Comparison of ENCODE assay signal across 18 mouse cellular contexts in genomic region chr2:180202805-180203204, GRCm38 (mm10). TPM values are rescaled to one million over a fixed set of nuclear protein-coding genes. Genes with fewer than 3 reads are reported as not detected.
DNase-seq lines count a peak whose midpoint lies in the region; ATAC-seq and TF ChIP-seq lines count a peak whose summit lies in the region.
"Had no signal": no experiment of that assay in that cellular context is flagged by ENCODE, and none has a peak within 500 bp of the region (broad histone marks: within the 10 kb centered on the region; RNA-seq: fewer than 3 reads in every experiment).

No protein-coding gene starts in this region.

- peak; percentile 74 to 82 for DNase-seq in cerebellum, postnatal 10 days
- no peak for DNase-seq in cerebellum, adult 11 months
- DNase-seq in liver, postnatal 0 days: no peak
- DNase-seq in splenic B cell, adult 2 months (ENCODE audit: low read depth, low spot score): peak; percentile 38
- DNase-seq: adrenal gland, adult 8-10 months; cerebellum, adult 2 months; embryo, embryonic 11 days; heart, adult 2 months; kidney, adult 8-10 months; right cerebral cortex, postnatal 25 days had no signal

- no peak overlapping the region for H3K9ac ChIP-seq in liver, postnatal 0 days (replicated peaks)
- no peak overlapping the region for H3K9ac ChIP-seq in liver, embryonic 12.5 days
- H3K9ac ChIP-seq in lung, embryonic 16.5 days (ENCODE audit: low read length): no peak overlapping the region
- H3K9ac ChIP-seq in forebrain, embryonic 16.5 days (replicated peaks; ENCODE audit: low read depth, low read length): no peak overlapping the region
- H3K9ac ChIP-seq: neural tube, embryonic 12.5 days had no signal

- H3K36me3 ChIP-seq in liver, postnatal 0 days (replicated peaks; ENCODE audit: insufficient read depth, low read length): no peaks in the 10 kb centered on the region
- 0 out of 2 replicates have a peak, but pooled peaks cover 5% of the 10 kb centered on the region for H3K36me3 ChIP-seq in liver, embryonic 12.5 days
- peaks cover 42% of the 10 kb centered on the region for H3K36me3 ChIP-seq in lung, embryonic 16.5 days (ENCODE audit: control insufficient read depth, insufficient read depth, low read length)
- no peaks in the 10 kb centered on the region for H3K36me3 ChIP-seq in splenic B cell, adult 2 months (ENCODE audit: control insufficient read depth, insufficient read depth, low read length, poor library complexity, severe bottlenecking)
- no peaks in the 10 kb centered on the region for H3K36me3 ChIP-seq in forebrain, embryonic 16.5 days (ENCODE audit: control insufficient read depth, insufficient read depth)
- H3K36me3 ChIP-seq: neural tube, embryonic 12.5 days had no signal

- no peaks in the 10 kb centered on the region for H3K27me3 ChIP-seq in liver, postnatal 0 days (ENCODE audit: insufficient read depth, low read length)
- no peaks in the 10 kb centered on the region for H3K27me3 ChIP-seq in liver, embryonic 12.5 days (replicated peaks)
- H3K27me3 ChIP-seq in lung, embryonic 16.5 days (ENCODE audit: control insufficient read depth, insufficient read depth, low read depth, low read length): no peaks in the 10 kb centered on the region
- no peaks in the 10 kb centered on the region for H3K27me3 ChIP-seq in splenic B cell, adult 2 months (ENCODE audit: control insufficient read depth, insufficient read depth, low read length, poor library complexity, severe bottlenecking)
- H3K27me3 ChIP-seq in forebrain, embryonic 16.5 days (replicated peaks; ENCODE audit: control insufficient read depth, insufficient read depth, low read length): no peaks in the 10 kb centered on the region
- H3K27me3 ChIP-seq: neural tube, embryonic 12.5 days had no signal

- 51% methylated on average over 10 of the region's 10 CpGs for WGBS in liver, postnatal 0 days (ENCODE audit: insufficient replicate concordance)
- 42% methylated on average over 10 of the region's 10 CpGs for WGBS in liver, embryonic 12.5 days (ENCODE audit: insufficient replicate concordance)
- WGBS in lung, embryonic 16.5 days: 40% methylated on average over 10 of the region's 10 CpGs
- 86% methylated on average over 10 of the region's 10 CpGs for WGBS in forebrain, embryonic 16.5 days

- H3K9me3 ChIP-seq in liver, postnatal 0 days (ENCODE audit: low read length): no peaks in the 10 kb centered on the region
- H3K9me3 ChIP-seq in liver, embryonic 12.5 days (replicated peaks): no peaks in the 10 kb centered on the region
- H3K9me3 ChIP-seq in lung, embryonic 16.5 days (ENCODE audit: control insufficient read depth, low read length): no peaks in the 10 kb centered on the region
- H3K9me3 ChIP-seq in forebrain, embryonic 16.5 days (ENCODE audit: control insufficient read depth, low read length): no peaks in the 10 kb centered on the region
- H3K9me3 ChIP-seq: neural tube, embryonic 12.5 days had no signal

- H3K4me2 ChIP-seq in liver, postnatal 0 days (ENCODE audit: low read depth, low read length): no peak overlapping the region
- no peak overlapping the region for H3K4me2 ChIP-seq in liver, embryonic 12.5 days
- H3K4me2 ChIP-seq in lung, embryonic 16.5 days (ENCODE audit: low read depth, low read length): no peak overlapping the region
- no peak overlapping the region for H3K4me2 ChIP-seq in forebrain, embryonic 16.5 days (ENCODE audit: low read length)
- H3K4me2 ChIP-seq: neural tube, embryonic 12.5 days had no signal

- TF ChIP-seq CTCF in liver, postnatal 0 days (IDR thresholded peaks at IDR 0.05; ENCODE audit: low read depth): no peak

- no peak overlapping the region for H3K27ac ChIP-seq in liver, postnatal 0 days (ENCODE audit: low read depth)
- H3K27ac ChIP-seq in liver, embryonic 12.5 days: no peak overlapping the region
- H3K27ac ChIP-seq in lung, embryonic 16.5 days (ENCODE audit: low read length): peak overlapping the region; percentile 86
- no peak overlapping the region for H3K27ac ChIP-seq in forebrain, embryonic 16.5 days (ENCODE audit: low read length)
- H3K27ac ChIP-seq: heart, adult 2 months; macrophage; neural tube, embryonic 12.5 days had no signal

- H3K4me1 ChIP-seq in liver, postnatal 0 days (ENCODE audit: insufficient read depth): no peaks in the 10 kb centered on the region
- no peaks in the 10 kb centered on the region for H3K4me1 ChIP-seq in liver, embryonic 12.5 days
- peaks cover 26% of the 10 kb centered on the region for H3K4me1 ChIP-seq in lung, embryonic 16.5 days (replicated peaks; ENCODE audit: control insufficient read depth, insufficient read depth, low read length)
- H3K4me1 ChIP-seq in forebrain, embryonic 16.5 days (replicated peaks; ENCODE audit: control insufficient read depth, insufficient read depth, low read length): peaks cover 5% of the 10 kb centered on the region; the same call in 1 of the 2 replicates

- no peak for TF ChIP-seq EP300 in liver, postnatal 0 days (IDR thresholded peaks at IDR 0.05; ENCODE audit: low read depth)

- H3K4me3 ChIP-seq in liver, postnatal 0 days (ENCODE audit: low read depth, low read length): no peak overlapping the region
- no peak overlapping the region for H3K4me3 ChIP-seq in liver, embryonic 12.5 days
- H3K4me3 ChIP-seq in lung, embryonic 16.5 days (ENCODE audit: low read length): no peak overlapping the region
- no peak overlapping the region for H3K4me3 ChIP-seq in forebrain, embryonic 16.5 days (replicated peaks; ENCODE audit: low read length)
- H3K4me3 ChIP-seq: heart, adult 2 months; neural tube, embryonic 12.5 days had no signal

- ATAC-seq in liver, postnatal 0 days: 0 out of 2 replicates have a peak, but pooled peaks have one; percentile 12
- ATAC-seq in liver, embryonic 12.5 days: no peak
- peak; percentile 85 for ATAC-seq in lung, embryonic 16.5 days (ENCODE audit: low read depth)
- ATAC-seq in frontal cortex, adult (ENCODE audit: low TSS enrichment): no peak
- no peak for ATAC-seq in forebrain, embryonic 16.5 days
- ATAC-seq: forebrain, embryonic 14.5 days; midbrain, embryonic 16.5 days had no signal

RNA-seq across cellular contexts. Expression of gene Lama5, which starts 22.9 kb away (rescaled TPM):
- polyA plus RNA-seq in liver, postnatal 0 days (2015; fragmentation: Nextera tagmentation; extraction: Ambion mirVana): 2.1 and 2.2 TPM in 2 replicates
- 4.1 and 4.3 TPM in 2 replicates for polyA plus RNA-seq in liver, embryonic 12.5 days (2016; fragmentation: Nextera tagmentation; extraction: Ambion mirVana)
- 102 and 112 TPM in 2 replicates for polyA plus RNA-seq in lung, embryonic 16.5 days (2015; fragmentation: Nextera tagmentation; extraction: Ambion mirVana)
- 3.0 and 3.2 TPM in 2 replicates for polyA plus RNA-seq in forebrain, embryonic 16.5 days (2015; fragmentation: Nextera tagmentation; extraction: Ambion mirVana)
- polyA plus RNA-seq: macrophage had no signal

RNA-seq across cellular contexts. Expression of gene Adrm1, which starts 31.5 kb away (rescaled TPM):
- 91.9 and 98.0 TPM in 2 replicates for polyA plus RNA-seq in liver, postnatal 0 days (2015; fragmentation: Nextera tagmentation; extraction: Ambion mirVana)
- polyA plus RNA-seq in liver, embryonic 12.5 days (2016; fragmentation: Nextera tagmentation; extraction: Ambion mirVana): 176 and 189 TPM in 2 replicates
- 162 and 173 TPM in 2 replicates for polyA plus RNA-seq in lung, embryonic 16.5 days (2015; fragmentation: Nextera tagmentation; extraction: Ambion mirVana)
- 189 and 202 TPM in 2 replicates for polyA plus RNA-seq in forebrain, embryonic 16.5 days (2015; fragmentation: Nextera tagmentation; extraction: Ambion mirVana)

RNA-seq across cellular contexts. Expression of gene Rps21, which starts 54.4 kb away (rescaled TPM):
- 382 and 393 TPM in 2 replicates for polyA plus RNA-seq in liver, postnatal 0 days (2015; fragmentation: Nextera tagmentation; extraction: Ambion mirVana)
- 560 and 561 TPM in 2 replicates for polyA plus RNA-seq in liver, embryonic 12.5 days (2016; fragmentation: Nextera tagmentation; extraction: Ambion mirVana)
- 455 and 526 TPM in 2 replicates for polyA plus RNA-seq in lung, embryonic 16.5 days (2015; fragmentation: Nextera tagmentation; extraction: Ambion mirVana)
- polyA plus RNA-seq in forebrain, embryonic 16.5 days (2015; fragmentation: Nextera tagmentation; extraction: Ambion mirVana): 305 and 334 TPM in 2 replicates

Comparison
In these comparisons a context has a peak if more than half of its experiments do, and no peak if none do; other contexts are left out.
1. DNase-seq: peak in cerebellum, postnatal 10 days (2 of 2) and splenic B cell, adult 2 months (single experiment); none in cerebellum, adult 11 months (single experiment) and liver, postnatal 0 days (single experiment).
2. ATAC-seq: peak in liver, postnatal 0 days (single experiment) and lung, embryonic 16.5 days (single experiment); none in liver, embryonic 12.5 days (single experiment), frontal cortex, adult (single experiment) and forebrain, embryonic 16.5 days (single experiment).
3. RNA of gene Lama5, which starts 22.9 kb away (polyA plus RNA-seq): 102 to 112 TPM in lung, embryonic 16.5 days; 4.1 to 4.3 TPM in liver, embryonic 12.5 days, 3.0 to 3.2 TPM in forebrain, embryonic 16.5 days and 2.1 to 2.2 TPM in liver, postnatal 0 days; every median in the first group is over 10 times any median in the second.